Mouse (Mus musculus): ENCODE measurements around the gene Olfr10.

DNA sequence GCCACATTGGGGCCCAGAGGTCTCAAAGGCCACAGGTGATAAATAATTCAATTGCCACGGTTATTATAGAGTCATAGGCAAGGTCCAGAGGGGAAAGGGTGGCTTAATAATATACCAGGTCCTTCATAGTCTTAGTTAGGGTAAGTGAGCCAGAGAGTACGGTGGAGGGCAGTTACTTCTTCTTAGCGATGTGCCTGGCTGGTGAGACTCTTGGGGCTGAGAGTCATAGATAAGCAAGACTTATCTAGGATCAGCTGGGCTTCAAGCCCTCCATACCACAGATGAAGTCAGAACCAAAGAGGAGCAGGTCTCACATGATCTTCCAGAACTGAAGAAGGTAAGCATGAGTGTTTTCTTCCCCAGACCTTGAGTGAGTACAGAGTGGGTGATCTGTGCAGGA lies 26.3 kb upstream of the Olfr10 start, which contains the start of gene Olfr1393:
- TF ChIP-seq JUND (conservative IDR thresholded peaks at IDR 0.05; ENCODE audit: low read depth, low read length) = no peak
- no peak for TF ChIP-seq EP300 (IDR thresholded peaks at IDR 0.05; ENCODE audit: low read length)
- TF ChIP-seq CTCF (conservative IDR thresholded peaks at IDR 0.05 in 1 of 2, IDR thresholded peaks at IDR 0.05 in 1 of 2; ENCODE audit: low read depth in 2 of 2, low read length in 2 of 2) = no peak
- no peak for TF ChIP-seq MAFK (IDR thresholded peaks at IDR 0.05; ENCODE audit: insufficient replicate concordance, low read length)
- TF ChIP-seq POLR2A (IDR thresholded peaks at IDR 0.05; ENCODE audit: low read depth, low read length) = no peak
- TF ChIP-seq PAX5 (IDR thresholded peaks at IDR 0.05; ENCODE audit: low read length) = no peak
- TF ChIP-seq TCF12 (IDR thresholded peaks at IDR 0.05; ENCODE audit: low read depth, low read length) = no peak
- no peak for TF ChIP-seq GABPA (IDR thresholded peaks at IDR 0.05; ENCODE audit: insufficient replicate concordance, low read depth, low read length)
- no peak for TF ChIP-seq MYC (IDR thresholded peaks at IDR 0.05; ENCODE audit: low read depth, low read length)
- TF ChIP-seq JUN (IDR thresholded peaks at IDR 0.05; ENCODE audit: insufficient read depth, low read depth, low read length) = no peak
- no peak for TF ChIP-seq SMC3 (IDR thresholded peaks at IDR 0.05; ENCODE audit: low read depth, low read length)
- no peak for TF ChIP-seq MXI1 (IDR thresholded peaks at IDR 0.05; ENCODE audit: low read depth, low read length)
- TF ChIP-seq ETS1 (conservative IDR thresholded peaks at IDR 0.05; ENCODE audit: low read depth, low read length) = no peak
- no peak for TF ChIP-seq ELF1 (IDR thresholded peaks at IDR 0.05; ENCODE audit: low read depth, low read length)
